Mouse (Mus musculus) duodenum, adult 2 months (tissue): ENCODE results near the gene Hnrnpa2b1. TPM values are rescaled to one million over a fixed set of nuclear protein-coding genes. Genes with fewer than 3 reads are reported as not detected.

Experiments
- polyA plus RNA-seq: library from polyadenylated mRNA; depleted of rRNA; stranded (reverse); fragments of >200 nt; gene quantifications from 2 replicates; pipeline ENCODE4 v1.2.3, GENCODE M21; 2012; ENCODE audit warnings: low replicate concordance; rRNA removed

Hnrnpa2b1 gene
- polyA plus RNA-seq = 11.7 and 26.6 TPM in 2 replicates

GRCm38 (mm10) chr6:51469715-51470310 lies at the start of gene Hnrnpa2b1:
TSS of gene Hnrnpa2b1 (minus strand) at chr6:51469894.

GRCm38 (mm10) chr6:51470311-51471178 lies 851 bp upstream of the Hnrnpa2b1 start, which contains the start of gene Cbx3:
TSS of gene Cbx3 (plus strand) at chr6:51470360.

GRCm38 (mm10) chr6:51432535-51433397 lies 36.9 kb downstream of the Hnrnpa2b1 start, which contains the start of gene Nfe2l3:
TSS of gene Nfe2l3 (plus strand) at chr6:51432670.

Other genes starting within 250 kb of the Hnrnpa2b1 start
- gene Nfe2l3, start 37.2 kb downstream of the Hnrnpa2b1 start, polyA plus RNA-seq = 0.53 and 0.87 TPM in 2 replicates
- 2.1 and 3.3 TPM in 2 replicates for gene Cbx3, start 466 bp upstream of the Hnrnpa2b1 start, polyA plus RNA-seq
- gene Snx10, start 54.0 kb upstream of the Hnrnpa2b1 start, polyA plus RNA-seq = 0.14 and 0.51 TPM in 2 replicates